Mouse (Mus musculus) mouse embryonic stem cell (cell line): ENCODE results near the gene Cdrt4.

ENCODE experiments used
- in situ Hi-C, 2 experiments: fragments of 300-500 bp; cut with MboI; formaldehyde crosslinking; loops; 1 replicate in 1 of 2; 3 replicates in 1 of 2; pipeline ENCODE4 v1.14.3; 2019 to 2020; ENCODE audit warnings: low sequenced_read_pairs in 2 of 2, low pct_unique_long_range_greater_than_20kb in 1 of 2, mixed read lengths in 1 of 2; ENCODE audit not compliant: unreplicated experiment in 1 of 2

The Cdrt4 gene

DNA sequence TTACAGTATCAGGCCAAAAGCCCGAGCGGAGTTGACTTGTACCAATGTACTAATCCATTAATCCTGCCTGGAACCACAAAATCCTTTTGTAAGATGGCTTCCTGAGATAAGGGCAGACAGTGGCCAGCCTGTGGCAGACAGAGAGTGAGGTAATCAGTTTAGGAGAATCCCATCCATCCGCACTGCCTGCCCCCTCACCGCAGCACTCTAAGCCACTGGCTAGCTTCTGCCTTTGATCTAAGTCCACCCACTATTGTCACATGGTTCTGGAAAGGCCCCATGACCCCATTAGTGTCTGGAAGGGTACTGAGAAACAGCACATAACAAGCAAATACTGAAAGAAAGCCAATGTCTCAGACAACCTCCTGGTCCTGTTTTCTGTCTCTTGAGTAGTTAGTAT, 35.6 kb downstream of the Cdrt4 start:
- in situ Hi-C loops = no loop called here

DNA sequence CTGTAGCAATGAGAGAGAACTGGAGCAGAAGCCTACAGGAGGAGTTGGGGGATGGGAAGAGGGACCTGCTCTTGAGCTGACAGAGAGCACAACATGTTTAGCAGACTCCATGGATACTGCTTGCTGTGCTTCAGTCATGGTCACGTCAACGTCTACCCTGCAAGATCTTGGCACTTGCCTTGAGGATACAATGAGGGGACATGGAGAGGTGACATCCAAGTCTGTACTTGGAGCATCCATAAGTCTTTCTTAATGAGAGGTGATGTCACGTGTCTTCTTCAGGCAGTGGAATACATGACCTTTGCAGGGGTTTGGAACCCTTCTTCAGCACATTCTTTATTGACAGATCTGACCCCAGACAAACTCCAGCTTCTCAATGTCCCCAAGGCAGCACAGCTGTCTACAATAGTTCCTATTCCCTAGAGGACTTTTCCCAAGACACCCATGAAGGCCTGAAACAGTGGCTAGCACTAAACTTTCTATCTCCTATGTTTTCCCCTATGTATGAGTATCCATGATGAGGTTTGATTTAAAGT, 39.2 kb downstream of the Cdrt4 start:
- in situ Hi-C loops = no loop called here

DNA sequence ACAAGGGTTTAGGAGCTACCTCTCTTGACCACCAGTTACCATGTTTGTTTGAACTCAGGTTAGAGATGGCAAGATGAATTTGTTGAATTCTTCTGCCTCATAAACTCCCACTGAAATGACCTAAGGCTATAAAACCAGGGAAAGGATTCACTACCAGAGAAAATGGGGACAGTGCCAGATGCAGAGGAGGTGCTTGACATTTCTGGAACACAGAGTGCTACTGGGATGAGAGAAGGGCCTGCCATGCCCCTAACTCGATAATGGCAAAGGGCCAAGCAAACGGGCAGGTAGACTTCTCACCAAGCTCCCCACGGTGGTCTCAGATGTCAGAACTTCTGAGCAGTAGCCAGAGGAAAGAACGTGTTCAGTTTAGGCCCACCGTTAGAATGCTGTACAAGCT, 39.8 kb downstream of the Cdrt4 start:
- in situ Hi-C loops = no loop called here

DNA sequence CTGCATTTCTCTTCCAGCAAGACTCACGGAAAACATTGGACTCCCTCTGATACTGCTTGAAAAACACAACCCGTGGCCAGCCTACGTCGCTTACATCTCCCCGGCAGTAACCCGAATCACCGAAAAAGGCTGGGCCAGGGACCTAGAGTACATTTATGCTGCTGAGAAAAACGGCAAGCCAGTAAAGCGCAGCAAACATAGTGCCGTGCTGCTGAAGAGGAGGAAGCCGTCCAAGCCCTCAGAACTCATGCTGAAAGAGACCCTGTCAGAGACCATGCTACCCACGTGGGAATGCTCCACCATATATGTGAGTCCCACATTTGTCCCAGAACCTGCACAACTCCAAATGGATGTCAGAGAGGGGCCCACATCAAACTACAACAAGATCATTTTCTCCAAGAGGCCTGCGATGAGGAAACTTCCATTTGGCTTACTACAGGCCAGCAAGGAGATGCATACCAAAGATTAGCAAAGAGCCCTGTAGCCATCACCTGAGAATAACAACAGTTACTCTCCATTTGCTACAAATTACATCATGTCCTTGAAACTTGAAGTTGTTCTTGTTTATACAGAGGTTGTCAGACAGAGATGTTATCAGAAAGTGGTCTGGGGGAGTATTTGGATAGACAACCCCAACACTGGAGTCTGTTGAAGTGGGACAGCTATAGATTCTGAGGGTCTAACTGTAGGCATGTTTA, 41.7 kb downstream of the Cdrt4 start:
- in situ Hi-C loops = no loop called here

DNA sequence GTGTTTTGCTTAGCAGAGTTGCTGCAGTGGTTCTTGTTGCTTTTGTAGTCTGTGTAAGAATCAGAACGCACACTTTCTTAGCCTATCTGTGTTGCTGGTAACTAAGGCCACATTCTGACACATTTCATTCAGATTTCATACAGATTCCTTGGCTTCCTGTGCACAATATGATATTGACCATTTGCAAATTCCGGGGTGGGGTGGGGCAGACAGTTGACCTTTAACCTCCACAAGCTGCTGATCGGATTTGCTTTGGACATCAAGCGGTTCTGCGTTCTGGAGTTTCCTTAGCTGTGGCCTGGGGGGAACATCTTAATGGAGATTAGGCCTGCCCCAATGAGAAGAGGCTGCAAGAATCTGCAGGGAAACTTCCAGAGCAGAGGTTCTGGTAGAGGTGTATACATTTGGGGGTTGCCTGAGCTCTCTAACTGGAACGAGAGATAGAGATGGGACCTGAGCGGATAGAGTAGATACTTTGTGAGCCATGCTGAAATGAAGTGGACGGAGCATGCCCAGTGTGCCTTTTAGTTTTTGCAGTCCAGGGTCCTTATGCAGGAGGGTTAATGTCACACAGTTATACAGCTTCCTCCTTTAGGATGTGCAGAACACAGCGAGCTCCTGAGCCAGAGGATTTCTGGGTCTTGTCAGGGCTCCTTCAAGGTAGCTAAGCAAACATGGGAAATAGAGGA, 44.2 kb downstream of the Cdrt4 start:
- in situ Hi-C loops = no loop called here

DNA sequence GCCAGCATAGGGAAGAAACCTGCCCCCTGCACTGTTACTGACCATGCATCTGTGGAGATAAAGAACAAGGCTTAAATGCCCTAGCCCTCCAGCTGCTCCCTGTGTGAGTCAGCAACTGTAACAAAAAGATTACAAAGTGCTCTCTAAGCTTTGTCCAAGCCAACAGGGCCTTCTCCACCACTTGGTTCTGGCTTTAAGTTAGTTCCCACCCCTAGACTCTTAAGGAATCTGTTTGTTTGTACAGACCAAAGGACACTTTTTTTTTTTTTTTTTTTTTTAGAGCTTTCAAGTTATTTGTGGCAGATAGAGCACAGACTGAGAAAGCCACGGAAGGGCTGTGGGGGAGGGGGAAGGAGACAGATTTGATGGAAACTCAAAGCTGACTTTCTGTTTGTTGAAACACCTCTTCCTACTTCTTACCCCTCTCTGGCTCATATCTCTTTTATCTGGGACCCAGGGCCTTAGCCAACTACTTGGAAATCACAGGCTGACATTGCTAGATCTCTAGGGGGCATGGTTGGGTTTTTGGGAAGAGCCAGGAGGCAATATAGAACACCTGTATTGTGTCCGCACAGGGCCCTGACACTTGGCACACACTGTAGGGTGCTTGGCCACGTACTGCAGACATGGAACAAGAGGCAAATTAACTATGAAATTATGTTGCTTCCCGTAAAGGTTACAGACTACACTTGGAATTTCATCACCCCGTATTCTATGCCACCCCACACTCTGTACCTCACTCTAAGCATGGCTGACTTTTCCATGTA, 44.9 kb downstream of the Cdrt4 start:
- in situ Hi-C loops = no loop called here

DNA sequence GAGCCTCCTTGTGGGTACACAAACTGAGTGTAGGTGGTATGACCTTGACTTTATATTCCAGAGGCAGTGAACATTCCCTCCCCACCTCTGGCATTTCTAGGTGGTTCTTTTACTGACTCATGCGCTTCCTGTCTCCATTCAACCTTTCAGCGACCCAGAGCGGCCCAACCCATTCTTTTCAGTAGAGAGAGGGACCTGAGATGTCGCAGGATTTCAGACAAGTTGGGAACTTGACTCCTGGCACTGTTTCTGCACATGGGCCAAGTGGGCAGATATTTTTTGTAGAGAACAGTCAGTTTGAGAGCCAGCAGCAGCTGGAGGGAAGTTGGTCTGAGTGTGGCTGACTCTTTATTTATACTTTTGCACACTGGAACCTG, 45.5 kb downstream of the Cdrt4 start:
- in situ Hi-C loops = no loop called here

DNA sequence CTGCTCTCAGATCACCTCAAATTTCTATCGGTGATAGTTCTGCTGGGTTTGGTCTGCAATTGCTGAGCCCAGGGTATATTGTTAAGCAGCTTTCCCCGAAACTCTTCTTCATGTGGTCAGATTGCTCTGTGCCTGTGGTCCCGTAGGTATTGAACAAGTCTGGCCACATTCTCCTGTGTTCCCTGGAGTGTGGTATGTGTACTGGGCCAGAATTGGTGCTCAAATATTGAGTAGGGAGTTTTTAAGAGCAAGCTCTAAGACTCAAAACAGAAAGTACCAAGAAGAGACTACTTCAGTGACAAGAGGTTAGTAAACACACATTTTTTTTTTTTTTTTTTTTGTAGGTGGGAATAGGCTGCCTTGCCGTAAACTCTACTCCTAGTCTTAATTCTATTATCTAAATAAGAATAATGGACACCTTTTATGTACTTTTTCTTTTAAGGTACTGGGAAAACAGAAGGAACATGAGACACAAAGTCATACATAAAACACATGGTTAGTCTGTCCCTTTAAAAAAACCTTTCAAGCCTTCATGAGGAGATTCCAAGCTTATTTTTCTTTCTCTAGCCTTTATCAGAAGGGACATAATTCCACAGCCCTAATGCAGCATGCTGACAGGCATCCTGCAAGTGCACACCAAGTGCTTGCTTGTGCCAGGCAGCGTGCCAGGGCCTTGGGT, 46.2 kb downstream of the Cdrt4 start:
- in situ Hi-C loops = no loop called here

DNA sequence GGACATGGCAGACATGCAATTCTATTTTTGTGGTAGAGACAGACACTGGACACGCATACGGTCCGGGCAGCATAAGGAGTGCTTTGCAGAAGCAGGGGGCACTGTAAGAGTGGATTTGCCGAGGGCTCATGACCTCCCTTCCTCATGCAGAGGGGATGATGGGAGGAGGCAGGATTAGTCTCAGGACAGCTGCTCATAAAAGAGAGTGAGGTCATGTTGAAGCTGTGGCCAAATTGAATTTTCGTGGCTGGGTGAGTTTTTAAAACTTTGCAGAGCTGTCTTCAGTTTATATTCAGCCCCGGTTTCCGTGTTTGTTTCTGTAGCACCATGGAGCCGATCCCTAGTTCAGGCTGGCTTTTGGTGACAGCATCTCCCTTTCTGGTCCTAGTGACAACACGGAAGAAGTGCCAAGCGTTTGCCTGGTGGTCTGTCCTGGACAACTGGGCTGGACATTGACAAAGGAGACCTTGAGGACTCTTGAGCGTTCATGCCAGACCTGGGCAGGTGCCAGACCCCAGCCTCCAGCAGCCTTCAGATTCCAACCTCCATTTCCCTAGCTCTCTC, 46.8 kb downstream of the Cdrt4 start:
- in situ Hi-C loops = no loop called here

DNA sequence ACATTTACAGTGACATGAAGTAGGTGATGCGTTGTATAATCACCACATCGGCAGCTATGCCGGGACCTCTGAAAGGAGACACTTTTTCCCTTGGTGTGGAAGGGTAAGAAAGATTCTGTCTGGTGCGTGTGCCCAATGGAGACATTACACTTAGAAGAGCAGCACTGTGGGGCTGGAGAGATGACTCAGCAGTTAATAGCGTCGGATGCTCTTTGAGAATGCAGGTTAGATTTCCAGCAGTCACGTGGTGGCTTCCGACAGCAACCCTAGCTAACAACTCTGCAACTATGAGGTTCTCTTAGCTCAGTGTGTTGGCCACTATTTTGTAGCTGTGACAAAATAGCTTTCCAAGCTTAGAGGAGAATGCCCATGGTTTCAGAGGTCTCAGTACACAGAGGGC, 49.1 kb downstream of the Cdrt4 start:
- in situ Hi-C loops = no loop called here

DNA sequence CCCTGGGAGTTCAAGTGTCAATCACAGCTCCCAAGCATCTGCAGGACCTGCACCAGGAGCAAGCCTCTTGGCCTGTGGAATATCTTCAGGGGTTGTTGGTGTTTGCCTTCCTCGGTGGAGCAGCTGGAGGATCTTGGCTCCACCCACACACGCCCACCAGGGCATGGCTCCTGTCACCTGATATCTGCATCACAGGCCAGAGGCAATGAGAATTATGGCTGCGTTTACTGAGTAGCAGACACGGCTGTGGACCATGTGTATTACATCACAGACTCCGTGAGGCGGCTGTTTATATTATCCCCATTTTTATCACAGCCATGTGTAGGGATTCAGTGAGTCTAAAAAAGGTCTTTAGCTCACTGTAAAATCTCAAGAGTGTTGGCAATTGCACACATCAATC, 53.6 kb downstream of the Cdrt4 start:
- in situ Hi-C loops = no loop called here

DNA sequence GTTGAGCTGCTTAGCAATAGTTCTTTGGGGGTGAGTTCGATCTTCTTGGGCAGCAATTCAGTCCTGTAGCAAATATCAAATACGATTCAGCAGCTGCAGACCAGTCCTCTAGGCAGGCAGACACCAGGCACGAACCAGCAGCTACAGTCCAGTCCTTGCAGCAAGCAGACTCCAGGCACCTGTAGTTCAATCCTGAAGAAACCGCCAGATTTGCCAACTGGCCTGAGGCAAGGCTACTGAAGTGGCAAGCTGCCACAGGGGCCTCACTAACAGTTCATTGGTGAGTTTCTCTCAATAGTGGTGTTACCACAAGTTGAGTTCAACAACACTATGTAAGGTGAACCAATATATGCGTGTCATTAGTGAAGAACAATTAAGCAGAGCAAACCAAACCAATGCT, 56.4 kb downstream of the Cdrt4 start:
- in situ Hi-C loops = no loop called here

DNA sequence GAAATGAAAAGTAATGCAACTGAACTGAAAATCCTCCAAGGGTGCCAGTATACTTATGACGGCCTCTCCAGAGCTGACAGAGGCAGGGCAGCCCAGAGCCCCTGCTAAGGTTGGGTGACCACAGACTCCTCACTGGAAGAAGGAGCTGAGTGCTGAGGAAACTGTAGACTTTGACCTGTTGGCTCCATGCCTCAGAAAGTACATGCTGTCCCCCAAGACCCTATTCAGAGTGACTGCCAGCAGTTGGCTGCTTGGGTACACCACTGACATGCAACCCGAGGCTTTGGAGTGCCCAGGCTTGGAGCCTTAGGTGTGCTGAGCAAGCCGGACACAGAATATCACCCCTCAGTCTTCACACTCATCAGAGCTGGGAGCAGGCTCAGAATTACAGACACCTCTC, 57.0 kb downstream of the Cdrt4 start:
- in situ Hi-C loops = no loop called here

DNA sequence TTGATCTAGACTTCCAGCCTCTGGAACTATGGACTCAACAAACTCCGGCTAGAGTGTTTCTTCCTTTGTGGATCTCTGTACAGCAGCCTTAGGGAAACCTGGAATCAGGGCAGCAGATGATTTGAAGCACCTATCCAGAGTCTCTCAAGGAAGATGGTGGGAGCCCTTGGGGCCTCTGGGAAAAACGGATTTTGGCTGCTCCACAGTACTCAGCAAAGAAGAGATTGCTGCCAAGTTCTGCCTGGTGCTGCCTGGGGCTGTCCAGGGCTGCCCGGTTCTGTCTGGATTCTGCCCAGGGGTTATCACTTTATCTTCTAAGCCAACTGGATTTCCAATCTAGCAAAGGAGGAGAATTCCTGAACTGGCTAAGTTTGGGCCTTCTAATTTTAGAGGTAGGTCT, 58.8 kb downstream of the Cdrt4 start:
- in situ Hi-C loops = no loop called here

DNA sequence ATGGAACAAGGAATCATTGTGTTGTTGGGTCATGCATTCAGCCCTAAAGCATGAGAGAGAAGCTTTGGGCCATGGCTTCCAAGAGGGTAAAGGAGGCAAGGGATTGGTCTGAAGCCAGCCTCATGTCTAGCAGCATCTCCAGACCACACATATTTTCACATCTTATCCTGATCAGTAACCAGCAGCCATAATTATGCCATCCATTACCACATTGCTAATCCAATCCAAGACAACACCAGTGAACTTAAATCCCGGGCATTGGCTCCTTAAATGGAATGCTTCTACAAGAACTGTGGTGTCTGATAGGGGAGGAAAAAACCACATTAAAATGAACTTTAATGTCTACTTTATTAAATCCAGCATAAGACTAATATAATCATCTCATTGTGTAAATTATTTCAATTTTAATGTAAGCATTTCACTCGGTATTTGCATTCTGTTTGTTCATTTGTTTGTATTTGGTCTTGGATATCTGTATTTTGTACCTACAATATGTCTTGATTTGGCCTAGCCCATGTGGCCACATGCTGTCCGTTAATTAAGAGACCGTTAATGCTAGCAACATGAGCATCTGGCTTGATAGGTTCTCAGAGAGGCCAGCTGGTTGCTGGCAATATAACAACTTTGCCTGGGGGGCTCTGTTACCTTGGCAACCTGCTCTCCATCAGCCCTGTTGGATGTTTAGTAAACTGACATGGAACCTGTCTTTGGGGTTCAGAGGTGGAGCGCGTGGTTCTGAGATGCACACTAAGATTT, 66.5 kb downstream of the Cdrt4 start:
- in situ Hi-C loops = no loop called here

DNA sequence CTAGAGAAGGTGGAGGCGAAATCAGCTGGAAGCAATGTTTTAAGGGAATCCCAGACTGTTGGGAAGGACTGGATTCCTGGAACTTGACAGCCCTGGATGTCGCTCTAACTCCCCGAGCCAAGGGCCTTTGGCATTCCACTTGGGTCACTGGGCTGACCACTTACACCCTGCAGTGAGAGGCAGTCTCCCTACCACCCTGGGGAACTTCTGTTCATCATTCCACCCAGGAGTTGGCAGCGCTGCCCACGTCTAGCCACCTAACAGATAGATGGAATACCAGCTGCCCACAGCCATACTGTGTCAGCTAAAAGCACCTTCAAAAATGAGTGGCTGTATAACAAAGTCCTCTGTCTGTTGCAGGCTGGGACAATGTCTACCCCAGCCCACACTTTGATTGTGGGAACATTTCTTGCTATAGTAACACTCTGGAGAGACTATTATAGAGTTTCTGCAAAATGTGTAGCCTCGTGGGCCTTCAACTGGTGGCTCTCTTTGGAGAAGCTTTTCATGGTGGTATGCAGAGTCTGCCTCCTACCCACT, 67.2 kb downstream of the Cdrt4 start:
- in situ Hi-C loops = no loop called here

DNA sequence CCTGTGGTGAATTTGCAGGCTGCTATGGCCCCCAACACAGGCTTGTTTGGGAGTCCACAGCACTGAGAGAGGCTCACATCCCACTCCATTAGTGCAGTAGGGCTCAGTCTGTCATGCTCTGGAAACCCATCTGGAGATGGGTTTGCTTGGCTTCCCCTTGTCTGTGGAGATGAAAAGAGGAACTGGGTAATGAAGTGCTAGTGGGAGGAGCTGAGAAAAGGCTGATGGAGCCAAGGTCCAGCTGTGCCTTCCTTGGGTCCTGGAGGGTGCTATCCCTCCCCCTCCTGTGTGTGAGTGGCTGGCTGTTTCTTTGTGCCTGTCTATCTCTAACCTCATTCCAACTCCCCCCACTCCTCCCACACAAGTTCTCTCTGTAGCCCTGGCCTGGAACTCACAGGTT, 69.6 kb downstream of the Cdrt4 start:
- in situ Hi-C loops = no loop called here
